Mouse (Mus musculus): ENCODE data around the gene Aloxe3. TPM values are rescaled to one million over a fixed set of nuclear protein-coding genes. Genes with fewer than 3 reads are reported as not detected.

Aloxe3 gene
- total and polyA plus RNA-seq, 3 experiments, result 0.13 to 0.23 TPM; not detected in 1

GRCm38 (mm10) chr11:69096987-69097900 lies 28.5 kb upstream of the Aloxe3 start (continued):
- TF ChIP-seq JUND (conservative IDR thresholded peaks at IDR 0.05; ENCODE audit: low read depth, low read length), result no peak
- TF ChIP-seq GABPA (IDR thresholded peaks at IDR 0.05; ENCODE audit: insufficient replicate concordance, low read depth, low read length), result no peak
- TF ChIP-seq SIN3A (IDR thresholded peaks at IDR 0.05; ENCODE audit: low read length), result peak; percentile 98
- TF ChIP-seq MAZ (IDR thresholded peaks at IDR 0.05; ENCODE audit: low read depth, low read length), result peak; percentile 89
- peak; percentile 93 for TF ChIP-seq MAX (IDR thresholded peaks at IDR 0.05; ENCODE audit: low read length)
- 0 out of 2 replicates have a peak, but pooled peaks have one; percentile 12 for TF ChIP-seq MEF2A (IDR thresholded peaks at IDR 0.05; ENCODE audit: borderline replicate concordance, low read depth, low read length)

DNA sequence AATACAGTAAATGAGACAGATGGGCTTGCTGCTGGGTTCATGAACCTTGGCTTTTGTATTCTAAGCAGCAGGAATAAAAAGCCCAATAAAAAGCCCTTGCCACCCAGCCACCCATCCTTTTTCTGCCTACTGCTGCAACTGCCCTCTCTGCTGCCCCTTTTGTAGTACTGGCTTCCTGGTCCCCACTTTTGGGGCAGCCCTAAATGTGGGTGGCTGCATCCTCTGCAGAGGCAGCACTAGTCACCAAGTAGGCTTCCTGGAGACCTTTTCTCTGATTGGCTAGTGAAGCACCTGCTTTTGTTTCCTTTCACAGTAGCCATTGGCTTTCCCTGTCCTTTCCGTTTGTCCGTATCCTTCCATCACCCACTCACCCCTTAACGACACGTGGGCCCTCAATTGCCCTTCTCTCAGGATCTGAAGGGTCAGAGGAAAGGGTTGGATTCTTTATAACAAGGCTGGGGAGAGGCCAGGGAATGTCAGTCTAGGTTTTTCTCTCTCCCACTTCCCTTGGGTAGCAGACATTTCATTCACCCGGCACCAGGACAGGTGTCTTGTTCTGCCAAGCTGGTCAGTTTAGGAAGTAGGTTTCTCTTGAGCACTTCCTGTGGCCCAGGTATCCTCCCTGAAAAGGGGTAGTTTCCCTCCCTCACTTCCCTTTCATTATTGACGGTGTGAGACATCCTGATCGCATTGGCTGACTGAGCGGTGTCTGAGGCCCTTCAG lies 27.5 kb upstream of the Aloxe3 start:
- in situ Hi-C loops (cut with MboI; ENCODE audit: low pct_ligation_motif_present, low pct_unique_long_range_greater_than_20kb, low sequenced_read_pairs) (loop anchor here (25.0 kb wide), 1 partner anchor 914 kb away; the partner anchor contains the start of genes Acadvl, Dlg4 and Dvl2), dilution Hi-C loops (cut with MboI; ENCODE audit: extremely low pct_ligation_motif_present, extremely low pct_unique_long_range_greater_than_20kb, low sequenced_read_pairs) (no loop called here)
- TF ChIP-seq CHD2 (IDR thresholded peaks at IDR 0.05; ENCODE audit: low read length), result 0 out of 2 replicates have a peak, but pooled peaks have one; percentile 34
- no peak; the same call in 1 of the 2 replicates for TF ChIP-seq HCFC1 (IDR thresholded peaks at IDR 0.05; ENCODE audit: low read depth, low read length)
- no peak for TF ChIP-seq CTCF (conservative IDR thresholded peaks at IDR 0.05 in 1 of 2, IDR thresholded peaks at IDR 0.05 in 1 of 2; ENCODE audit: low read depth in 2 of 2, low read length in 2 of 2)
- TF ChIP-seq PAX5 (IDR thresholded peaks at IDR 0.05; ENCODE audit: low read length), result no peak
- TF ChIP-seq USF1 (IDR thresholded peaks at IDR 0.05; ENCODE audit: low read depth, low read length), result no peak
- TF ChIP-seq E2F4 (IDR thresholded peaks at IDR 0.05; ENCODE audit: insufficient replicate concordance, low read depth, low read length), result no peak
- peak; percentile 69; the same call in 1 of the 2 replicates for TF ChIP-seq ELF1 (IDR thresholded peaks at IDR 0.05; ENCODE audit: low read depth, low read length)
- TF ChIP-seq MYC (IDR thresholded peaks at IDR 0.05; ENCODE audit: low read depth, low read length), result no peak
- TF ChIP-seq MAFK (IDR thresholded peaks at IDR 0.05; ENCODE audit: insufficient replicate concordance, low read length), result no peak
- no peak for TF ChIP-seq GABPA (IDR thresholded peaks at IDR 0.05; ENCODE audit: insufficient replicate concordance, low read depth, low read length)
- TF ChIP-seq BHLHE40 (IDR thresholded peaks at IDR 0.05; ENCODE audit: low read depth, low read length), result no peak
- TF ChIP-seq IRF4 (IDR thresholded peaks at IDR 0.05; ENCODE audit: low read depth, low read length), result no peak
- TF ChIP-seq KAT2A (IDR thresholded peaks at IDR 0.05; ENCODE audit: insufficient replicate concordance, low read length), result no peak
- no peak for TF ChIP-seq SMC3 (IDR thresholded peaks at IDR 0.05; ENCODE audit: low read depth, low read length)
- no peak for TF ChIP-seq TBP (conservative IDR thresholded peaks at IDR 0.05; ENCODE audit: low read depth, low read length)
- no peak for TF ChIP-seq MEF2A (IDR thresholded peaks at IDR 0.05; ENCODE audit: borderline replicate concordance, low read depth, low read length)
- no peak for TF ChIP-seq NELFE (IDR thresholded peaks at IDR 0.05; ENCODE audit: low read depth, low read length)
- TF ChIP-seq USF2 (conservative IDR thresholded peaks at IDR 0.05; ENCODE audit: low read depth, low read length), result no peak
- TF ChIP-seq EP300 (IDR thresholded peaks at IDR 0.05; ENCODE audit: low read length), result peak; percentile 56; the same call in 1 of the 2 replicates
- no peak for TF ChIP-seq ZMIZ1 (IDR thresholded peaks at IDR 0.05; ENCODE audit: low read depth, low read length)
- no peak for TF ChIP-seq TCF12 (IDR thresholded peaks at IDR 0.05; ENCODE audit: low read depth, low read length)
- no peak for TF ChIP-seq ETS1 (conservative IDR thresholded peaks at IDR 0.05; ENCODE audit: low read depth, low read length)
- no peak for TF ChIP-seq NRF1 (IDR thresholded peaks at IDR 0.05; ENCODE audit: low read depth, low read length)
- no peak for TF ChIP-seq MAZ (IDR thresholded peaks at IDR 0.05; ENCODE audit: low read depth, low read length)
- H3K36me3 ChIP-seq (replicated peaks in 1 of 2; ENCODE audit: control insufficient read depth in 1 of 2, insufficient read depth in 1 of 2, low read length in 1 of 2), result peaks cover 25 to 28% of the 10 kb centered on the region in 2 experiments
- peaks cover 20 to 64% of the 10 kb centered on the region in 2 experiments for H3K4me1 ChIP-seq (ENCODE audit: control insufficient read depth in 1 of 2, insufficient read depth in 2 of 2)
- peak overlapping the region; percentile 93 for H3K4me2 ChIP-seq (ENCODE audit: insufficient read depth, low read depth, poor library complexity, severe bottlenecking)
- H3K27me3 ChIP-seq (replicated peaks), result peaks cover 6% of the 10 kb centered on the region
- no peak for DNase-seq (ENCODE audit: extremely low read depth)
- H3K79me2 ChIP-seq (replicated peaks; ENCODE audit: control insufficient read depth, extremely low read depth, insufficient read depth, poor library complexity, severe bottlenecking), result peaks cover 22% of the 10 kb centered on the region
- H3K9me3 ChIP-seq (replicated peaks; ENCODE audit: low read length), result no peaks in the 10 kb centered on the region
- no peak overlapping the region for H3K9ac ChIP-seq (ENCODE audit: insufficient read depth, low read depth)
- H3K4me3 ChIP-seq (replicated peaks in 1 of 3; ENCODE audit: low read depth in 2 of 3, low read length in 2 of 3, poor library complexity in 1 of 3), result peak overlapping the region; percentile 3 to 94 (median 67)
- H3K27ac ChIP-seq (ENCODE audit: insufficient read depth, low read depth), result peak overlapping the region; percentile 35

Measured in CH12.LX (cell line).